Mouse (Mus musculus): ENCODE measurements around the gene Wdr61.

GRCm38 (mm10) chr9:54722156-54722555 is 12.2 kb downstream of the Wdr61 start:
- TF ChIP-seq POLR2A (IDR thresholded peaks at IDR 0.05; ENCODE audit: low read depth, low read length) (no peak), CTCF (IDR thresholded peaks at IDR 0.05; ENCODE audit: extremely low read depth, insufficient read depth, insufficient read length, insufficient replicate concordance) (no peak)
